Comparison of ENCODE assay signal across 9 mouse cellular contexts in genomic region chr4:43823845-43824337, GRCm38 (mm10). TPM values are rescaled to one million over a fixed set of nuclear protein-coding genes. Genes with fewer than 3 reads are reported as not detected.
DNase-seq lines count a peak whose midpoint lies in the region; ATAC-seq and TF ChIP-seq lines count a peak whose summit lies in the region.
"Had no signal": no experiment of that assay in that cellular context is flagged by ENCODE, and none has a peak within 500 bp of the region (broad histone marks: within the 10 kb centered on the region; RNA-seq: fewer than 3 reads in every experiment).

Gene Olfr156 (minus strand): TSS chr4:43823895.

- no peak for ATAC-seq in intestine, postnatal 0 days
- no peak for ATAC-seq in intestine, embryonic 16.5 days
- ATAC-seq in limb, embryonic 14.5 days (ENCODE audit: low FRiP score, low read depth): peak; percentile 76; the same call in 1 of the 2 replicates

- H3K4me1 ChIP-seq in intestine, postnatal 0 days (replicated peaks; ENCODE audit: control insufficient read depth, insufficient read depth, low read length): no peaks in the 10 kb centered on the region
- H3K4me1 ChIP-seq in intestine, embryonic 16.5 days (ENCODE audit: control insufficient read depth, insufficient read depth, low read length): no peaks in the 10 kb centered on the region
- peaks cover 21% of the 10 kb centered on the region for H3K4me1 ChIP-seq in E14TG2a.4 (replicated peaks; ENCODE audit: low read depth, low read length)
- H3K4me1 ChIP-seq in limb, embryonic 14.5 days (ENCODE audit: control insufficient read depth, insufficient read depth, low read length): no peaks in the 10 kb centered on the region

- H3K9ac ChIP-seq in intestine, postnatal 0 days (ENCODE audit: low read depth, low read length): no peak within 1 kb of the TSS
- no peak within 1 kb of the TSS for H3K9ac ChIP-seq in intestine, embryonic 16.5 days (ENCODE audit: low read depth, low read length)
- H3K9ac ChIP-seq in limb, embryonic 14.5 days (ENCODE audit: low read depth, low read length, severe bottlenecking): no peak within 1 kb of the TSS
- H3K9ac ChIP-seq: limb, embryonic 12.5 days had no signal

- H3K9me3 ChIP-seq in intestine, postnatal 0 days (ENCODE audit: control insufficient read depth): no peaks in the 10 kb centered on the region
- no peaks in the 10 kb centered on the region for H3K9me3 ChIP-seq in intestine, embryonic 16.5 days (ENCODE audit: control insufficient read depth, low read length)
- no peaks in the 10 kb centered on the region for H3K9me3 ChIP-seq in E14TG2a.4 (ENCODE audit: low read length)
- no peaks in the 10 kb centered on the region for H3K9me3 ChIP-seq in limb, embryonic 14.5 days (ENCODE audit: control insufficient read depth, low read length)
- H3K9me3 ChIP-seq: limb, embryonic 12.5 days had no signal

- H3K27ac ChIP-seq in intestine, postnatal 0 days (ENCODE audit: low read depth, low read length): no peak within 1 kb of the TSS
- no peak within 1 kb of the TSS for H3K27ac ChIP-seq in intestine, embryonic 16.5 days (ENCODE audit: low read length)
- no peak within 1 kb of the TSS for H3K27ac ChIP-seq in limb, embryonic 14.5 days (replicated peaks; ENCODE audit: low read depth, low read length)
- H3K27ac ChIP-seq: limb, embryonic 12.5 days had no signal

- 17% methylated on average over 7 of the region's 7 CpGs for WGBS in intestine, postnatal 0 days
- WGBS in intestine, embryonic 16.5 days: 10% methylated on average over 7 of the region's 7 CpGs
- 8% methylated on average over 7 of the region's 7 CpGs for WGBS in limb, embryonic 14.5 days

- peak; percentile 76 for TF ChIP-seq CTCF in intestine, postnatal 0 days (IDR thresholded peaks at IDR 0.05; ENCODE audit: low read depth)
- TF ChIP-seq CTCF in E14TG2a.4 (conservative IDR thresholded peaks at IDR 0.05; ENCODE audit: low read length): peak; percentile 44

- no peaks in the 10 kb centered on the region for H3K27me3 ChIP-seq in intestine, postnatal 0 days (replicated peaks; ENCODE audit: control insufficient read depth, insufficient read depth, low read length)
- H3K27me3 ChIP-seq in intestine, embryonic 16.5 days (replicated peaks; ENCODE audit: control insufficient read depth, insufficient read depth, low read length): no peaks in the 10 kb centered on the region
- 0 out of 2 replicates have a peak, but pooled peaks cover 13% of the 10 kb centered on the region for H3K27me3 ChIP-seq in E14TG2a.4 (ENCODE audit: insufficient read depth, low read length)
- no peaks in the 10 kb centered on the region for H3K27me3 ChIP-seq in limb, embryonic 14.5 days (ENCODE audit: control insufficient read depth, insufficient read depth, low read length)
- H3K27me3 ChIP-seq: limb, embryonic 12.5 days had no signal

- H3K4me3 ChIP-seq in intestine, postnatal 0 days (ENCODE audit: low read depth, low read length): no peak within 1 kb of the TSS
- H3K4me3 ChIP-seq in intestine, embryonic 16.5 days (ENCODE audit: low read length): no peak within 1 kb of the TSS
- no peak within 1 kb of the TSS for H3K4me3 ChIP-seq in E14TG2a.4 (replicated peaks; ENCODE audit: low read length)
- no peak within 1 kb of the TSS for H3K4me3 ChIP-seq in limb, embryonic 14.5 days (replicated peaks; ENCODE audit: low read length)
- H3K4me3 ChIP-seq: limb, embryonic 12.5 days had no signal

- peak; percentile 84 for DNase-seq in ZHBTc4 (ENCODE audit: low read depth, low spot score)
- peak; percentile 54 for DNase-seq in limb, embryonic 14.5 days (ENCODE audit: low spot score)
- DNase-seq in yolk sac, embryonic 10.5 days (ENCODE audit: low spot score): peak; percentile 44
- DNase-seq in left cerebral cortex, adult 11 months (ENCODE audit: low spot score): no peak
- no peak for DNase-seq in c-Kit-positive CD71-positive TER-119-positive erythroid progenitor cells, embryonic 14.5 days (ENCODE audit: low spot score)

- H3K36me3 ChIP-seq in intestine, postnatal 0 days (ENCODE audit: control insufficient read depth, insufficient read depth): no peaks in the 10 kb centered on the region
- no peaks in the 10 kb centered on the region for H3K36me3 ChIP-seq in intestine, embryonic 16.5 days (ENCODE audit: control insufficient read depth, insufficient read depth, low read length)
- no peaks in the 10 kb centered on the region for H3K36me3 ChIP-seq in E14TG2a.4 (ENCODE audit: insufficient read depth, low read length)
- no peaks in the 10 kb centered on the region for H3K36me3 ChIP-seq in limb, embryonic 14.5 days (ENCODE audit: control insufficient read depth, insufficient read depth, low read length)
- H3K36me3 ChIP-seq: limb, embryonic 12.5 days had no signal

- H3K4me2 ChIP-seq in intestine, postnatal 0 days (replicated peaks; ENCODE audit: low read depth): no peak within 1 kb of the TSS
- no peak within 1 kb of the TSS for H3K4me2 ChIP-seq in intestine, embryonic 16.5 days (ENCODE audit: low read depth, low read length)
- H3K4me2 ChIP-seq in limb, embryonic 14.5 days (replicated peaks; ENCODE audit: low read depth, low read length, severe bottlenecking): no peak within 1 kb of the TSS
- H3K4me2 ChIP-seq: limb, embryonic 12.5 days had no signal

- no peak for TF ChIP-seq POLR2A in limb, embryonic 14.5 days (IDR thresholded peaks at IDR 0.05; ENCODE audit: borderline replicate concordance, extremely low read depth, insufficient read depth, insufficient read length)

RNA-seq across cellular contexts. Expression of gene Olfr156, which starts in this region (rescaled TPM):
- not detected in 2 replicates for polyA plus RNA-seq in intestine, postnatal 0 days (2015; fragmentation: Nextera tagmentation; extraction: Ambion mirVana)
- not detected in 2 replicates for polyA plus RNA-seq in intestine, embryonic 16.5 days (2015; fragmentation: Nextera tagmentation; extraction: Ambion mirVana)
- 0.20 and 0.34 TPM in 2 replicates for polyA plus RNA-seq in limb, embryonic 14.5 days (2012; rRNA removed)
- not detected in 2 replicates for polyA plus RNA-seq in limb, embryonic 14.5 days (2014; fragmentation: Nextera tagmentation; extraction: Ambion mirVana)
- polyA plus RNA-seq: limb, embryonic 12.5 days had no signal

Comparison
In these comparisons a context has a peak if more than half of its experiments do, and no peak if none do; other contexts are left out.
1. Peak in DNase-seq and ATAC-seq in limb, embryonic 14.5 days; RNA of the gene not detected or under 1 TPM.
2. DNase-seq: peak in ZHBTc4 (single experiment) and yolk sac, embryonic 10.5 days (single experiment); none in left cerebral cortex, adult 11 months (single experiment) and c-Kit-positive CD71-positive TER-119-positive erythroid progenitor cells, embryonic 14.5 days (single experiment).